Mouse (Mus musculus) ES-E14 (cell line): ENCODE results near the gene St7l.

Experiments
- HCFC1 ChIP-seq: IDR thresholded peaks from 2 replicates; pipeline ENCODE4 v1.6.1; 2012; ENCODE audit warnings: low read length, inconsistent platforms, borderline replicate concordance; ENCODE audit not compliant: insufficient read depth
- MAFK ChIP-seq: IDR thresholded peaks from 2 replicates; pipeline ENCODE4 v1.6.1; 2014; ENCODE audit warnings: mild to moderate bottlenecking, low read depth, low read length, inconsistent platforms; ENCODE audit not compliant: insufficient read depth
- ZC3H11A ChIP-seq: IDR thresholded peaks from 2 replicates; pipeline ENCODE4 v1.6.1; 2012; ENCODE audit warnings: low read depth, mild to moderate bottlenecking, inconsistent platforms, low read length, borderline replicate concordance

- TF ChIP-seq ZC3H11A, result no peak
- no peak for TF ChIP-seq MAFK
- TF ChIP-seq HCFC1, result no peak
Observed at GRCm38 (mm10) chr3:104938327-104938726, 74.5 kb downstream of the St7l start.
